Mouse (Mus musculus) G1E (cell line): Measurements from ENCODE around the gene Sit1.

ENCODE experiments used
- CTCF ChIP-seq: IDR thresholded peaks from 2 replicates; pipeline ENCODE4 v1.5.1; 2012; ENCODE audit warnings: low read depth, low read length, inconsistent platforms, mixed read lengths
- GATA1 ChIP-seq: IDR thresholded peaks from 2 replicates; pipeline ENCODE4 v1.6.1; 2012; ENCODE audit warnings: borderline replicate concordance, low read length, inconsistent platforms, mixed read lengths
- GATA2 ChIP-seq: IDR thresholded peaks from 2 replicates; pipeline ENCODE4 v1.6.1; 2012; ENCODE audit warnings: low read depth, low read length, inconsistent platforms, borderline replicate concordance
- POLR2AphosphoS5 ChIP-seq: IDR thresholded peaks from 2 replicates; pipeline ENCODE4 v1.6.1; 2012; ENCODE audit warnings: low read depth, low read length, inconsistent platforms; ENCODE audit not compliant: insufficient replicate concordance
- TAL1 ChIP-seq: conservative IDR thresholded peaks from 2 replicates; pipeline ENCODE4 v1.6.1; 2012; ENCODE audit warnings: low read depth, low read length, inconsistent platforms, mixed read lengths

GRCm38 (mm10) chr4:43519956-43520355, 36.4 kb upstream of the Sit1 start:
- TF ChIP-seq CTCF (no peak), POLR2AphosphoS5 (no peak), GATA1 (no peak), TAL1 (no peak), GATA2 (no peak)
